Mouse (Mus musculus) midbrain, embryonic 16.5 days (tissue): Measurements from ENCODE around the gene Rab11fip3. TPM values are rescaled to one million over a fixed set of nuclear protein-coding genes. Genes with fewer than 3 reads are reported as not detected.
"Not testable (repeated sequence)": the region's sequence is repeated elsewhere in the genome, so short reads cannot be mapped to it uniquely, and the experiment has no call there.

ENCODE experiments used
- ATAC-seq: fragments of 200-750 bp; cut with Nextera tagmentation; 2 replicates; pipeline ENCODE4 v1.8.0; 2017; ENCODE audit warnings: moderate TSS enrichment
- H3K27ac ChIP-seq: fragments of 300-500 bp; sonication (generic); 2 replicates; pipeline ENCODE4 v1.5.1; 2014; ENCODE audit warnings: mild to moderate bottlenecking, low read length, mixed read lengths
- H3K27me3 ChIP-seq: fragments of 300-500 bp; sonication (generic); 2 replicates; pipeline ENCODE4 v1.6.1; 2014; ENCODE audit warnings: low read depth, low read length, mixed read lengths; ENCODE audit not compliant: control insufficient read depth, insufficient read depth
- H3K36me3 ChIP-seq: fragments of 300-500 bp; sonication (generic); 2 replicates; pipeline ENCODE4 v1.6.1; 2014; ENCODE audit warnings: mild to moderate bottlenecking, low read length, moderate library complexity, mixed read lengths; ENCODE audit not compliant: control insufficient read depth, insufficient read depth
- H3K4me1 ChIP-seq: fragments of 300-500 bp; sonication (generic); 2 replicates; pipeline ENCODE4 v1.6.1; 2014; ENCODE audit warnings: mild to moderate bottlenecking, low read length, mixed read lengths; ENCODE audit not compliant: control insufficient read depth, insufficient read depth
- H3K4me2 ChIP-seq: fragments of 300-500 bp; sonication (generic); 2 replicates; pipeline ENCODE4 v1.6.1; 2014; ENCODE audit warnings: mild to moderate bottlenecking, low read length, mixed read lengths
- H3K4me3 ChIP-seq: fragments of 300-500 bp; sonication (generic); 2 replicates; pipeline ENCODE4 v1.5.1; 2014; ENCODE audit warnings: low read depth, mild to moderate bottlenecking, low read length, moderate library complexity, mixed read lengths
- H3K9ac ChIP-seq: fragments of 300-500 bp; sonication (generic); 2 replicates; pipeline ENCODE4 v1.6.1; 2014; ENCODE audit warnings: low read depth, low read length, mixed read lengths
- H3K9me3 ChIP-seq: fragments of 300-500 bp; sonication (generic); replicated peaks from 2 replicates; pipeline ENCODE4 v1.6.1; 2014; ENCODE audit warnings: mild to moderate bottlenecking, low read length, mixed read lengths; ENCODE audit not compliant: control insufficient read depth, poor library complexity, severe bottlenecking
- WGBS: fragments of 180-500 bp; shearing (Covaris S2); extraction: QIAGEN DNeasy Blood & Tissue Kit; methylation state at CpG from one replicate; pipeline ENCODE4 v1.1.7; 2014; 5-methylcytosine and 5-hydroxymethylcytosine counted together
- polyA plus RNA-seq: library from polyadenylated mRNA; unstranded; fragments of >200 nt; fragmentation: Nextera tagmentation; extraction: Ambion mirVana; gene quantifications from 2 replicates; pipeline ENCODE4 v1.2.1, GENCODE M21; 2015

The Rab11fip3 gene
- polyA plus RNA-seq, 1 experiment from 2014 or later = 25.8 TPM

GRCm38 (mm10) chr17:26046253-26046997 lies 22.9 kb downstream of the Rab11fip3 start:
- Histone ChIP-seq H3K27ac (no peak overlapping the region), H3K9ac (no peak overlapping the region), H3K4me2 (no peak overlapping the region), H3K4me3 (no peak overlapping the region), H3K27me3 (no peaks in the 10 kb centered on the region), H3K36me3 (no peaks in the 10 kb centered on the region), H3K4me1 (peaks cover 29% of the 10 kb centered on the region), H3K9me3 (no peaks in the 10 kb centered on the region)
- WGBS = 59% methylated on average over 10 of the region's 10 CpGs
- no peak for ATAC-seq

GRCm38 (mm10) chr17:26045285-26045684 lies 24.1 kb downstream of the Rab11fip3 start:
- peak overlapping the region; percentile 30; the same call in 1 of the 2 replicates for H3K27ac ChIP-seq
- no peak for ATAC-seq
- H3K9ac ChIP-seq = no peak overlapping the region
- H3K4me2 ChIP-seq = no peak overlapping the region
- no peak overlapping the region for H3K4me3 ChIP-seq
- no peaks in the 10 kb centered on the region for H3K9me3 ChIP-seq
- WGBS = 35% methylated on average over 4 of the region's 4 CpGs
- no peaks in the 10 kb centered on the region for H3K36me3 ChIP-seq
- peaks cover 31% of the 10 kb centered on the region for H3K4me1 ChIP-seq
- no peaks in the 10 kb centered on the region for H3K27me3 ChIP-seq

DNA sequence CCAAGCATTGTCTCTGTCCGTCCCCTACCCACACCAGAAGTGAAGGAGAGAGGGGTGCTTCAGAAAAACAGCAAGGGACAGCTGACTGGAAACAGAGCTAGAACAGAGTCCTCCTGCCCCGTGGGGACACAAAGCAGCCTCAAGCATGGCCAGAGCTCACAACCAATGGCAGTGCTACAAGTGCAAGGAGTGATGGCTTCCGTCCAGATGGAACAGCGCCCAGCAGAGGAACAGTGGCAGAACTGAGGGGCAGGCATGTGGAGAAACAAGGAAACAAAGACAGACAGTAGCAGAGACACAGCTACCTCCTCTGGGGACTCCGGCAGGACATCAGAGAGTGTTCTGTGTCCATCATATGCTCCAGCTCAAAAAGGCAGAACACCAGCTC lies 26.1 kb downstream of the Rab11fip3 start:
- peaks cover 31% of the 10 kb centered on the region for H3K4me1 ChIP-seq
- 52% methylated on average over 5 of the region's 5 CpGs for WGBS
- H3K27ac ChIP-seq = peak overlapping the region; percentile 71
- ATAC-seq = peak; percentile 77
- no peaks in the 10 kb centered on the region for H3K9me3 ChIP-seq
- no peak overlapping the region; the same call in 1 of the 2 replicates for H3K4me2 ChIP-seq
- H3K27me3 ChIP-seq = no peaks in the 10 kb centered on the region
- no peaks in the 10 kb centered on the region for H3K36me3 ChIP-seq
- no peak overlapping the region for H3K4me3 ChIP-seq
- no peak overlapping the region for H3K9ac ChIP-seq

DNA sequence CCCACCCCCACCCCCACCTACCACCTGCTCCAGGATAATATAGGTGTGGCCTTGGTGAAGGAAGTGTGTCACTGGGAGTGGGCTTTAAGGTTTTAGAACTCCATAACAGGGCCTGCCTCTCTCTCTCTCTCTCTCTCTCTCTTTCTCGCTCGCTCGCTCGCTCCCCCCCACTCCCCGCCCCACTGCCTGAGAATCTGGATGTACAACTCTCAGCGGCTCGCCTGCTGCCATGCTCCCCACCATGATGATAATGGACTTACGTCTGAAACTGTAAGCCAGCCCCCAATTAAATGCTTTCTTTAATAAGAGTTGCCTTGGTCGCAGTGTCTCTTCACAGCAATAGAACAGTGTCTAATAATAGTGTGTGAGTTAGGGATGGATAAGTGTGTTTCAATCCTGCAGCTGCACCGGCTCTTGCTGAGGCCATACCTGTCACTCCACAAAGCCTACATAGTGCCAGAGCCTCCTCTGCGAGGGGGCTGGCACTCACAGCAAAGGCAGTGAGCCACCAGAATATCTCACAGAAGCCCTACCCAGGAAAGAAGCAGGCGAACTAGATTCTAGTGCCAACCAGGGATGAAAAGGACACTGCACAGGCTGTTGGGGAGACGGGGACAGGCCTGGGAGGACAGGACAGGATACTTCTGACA lies 26.6 kb downstream of the Rab11fip3 start:
- Histone ChIP-seq H3K27ac (peak overlapping the region; percentile 71), H3K36me3 (no peaks in the 10 kb centered on the region), H3K4me3 (no peak overlapping the region), H3K27me3 (no peaks in the 10 kb centered on the region), H3K4me2 (peak overlapping the region; percentile 10; the same call in 1 of the 2 replicates), H3K9me3 (no peaks in the 10 kb centered on the region), H3K4me1 (peaks cover 31% of the 10 kb centered on the region), H3K9ac (no peak overlapping the region)
- WGBS = 61% methylated on average over 13 of the region's 13 CpGs
- peak; percentile 19 for ATAC-seq

GRCm38 (mm10) chr17:26041111-26041802 lies 28.1 kb downstream of the Rab11fip3 start:
- Histone ChIP-seq H3K4me3 (no peak overlapping the region), H3K27ac (no peak overlapping the region), H3K9me3 (no peaks in the 10 kb centered on the region), H3K9ac (no peak overlapping the region), H3K4me2 (no peak overlapping the region), H3K36me3 (peaks cover 1% of the 10 kb centered on the region; the same call in 1 of the 2 replicates), H3K4me1 (peaks cover 24% of the 10 kb centered on the region), H3K27me3 (no peaks in the 10 kb centered on the region)
- ATAC-seq = no peak
- WGBS = 53% methylated on average over 9 of the region's 9 CpGs

DNA sequence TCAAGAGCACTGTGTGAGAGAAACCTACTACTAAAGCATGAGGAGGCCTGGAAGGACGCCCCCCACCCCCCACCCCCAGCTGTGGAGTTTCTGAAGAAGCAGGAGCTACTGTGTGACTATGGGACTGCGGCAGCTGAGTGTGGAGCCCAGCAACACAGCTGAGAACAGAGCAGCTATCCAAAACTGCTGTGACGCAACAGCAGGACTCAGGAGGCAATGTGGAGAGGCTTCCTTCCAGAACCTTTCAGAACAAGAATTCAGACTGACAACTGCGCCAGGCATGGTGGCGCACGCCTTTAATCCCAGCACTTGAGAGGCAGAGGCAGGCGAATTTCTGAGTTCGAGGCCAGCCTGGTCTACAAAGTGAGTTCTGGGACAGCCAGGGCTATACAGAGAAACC lies 28.6 kb downstream of the Rab11fip3 start:
- H3K9me3 ChIP-seq, ATAC-seq, H3K9ac ChIP-seq, H3K36me3 ChIP-seq, H3K27me3 ChIP-seq, H3K4me3 ChIP-seq, H3K27ac ChIP-seq, H3K4me2 ChIP-seq: not testable (repeated sequence)
- WGBS = 89% methylated on average over 8 of the region's 8 CpGs
- H3K4me1 ChIP-seq = peaks cover 21% of the 10 kb centered on the region

DNA sequence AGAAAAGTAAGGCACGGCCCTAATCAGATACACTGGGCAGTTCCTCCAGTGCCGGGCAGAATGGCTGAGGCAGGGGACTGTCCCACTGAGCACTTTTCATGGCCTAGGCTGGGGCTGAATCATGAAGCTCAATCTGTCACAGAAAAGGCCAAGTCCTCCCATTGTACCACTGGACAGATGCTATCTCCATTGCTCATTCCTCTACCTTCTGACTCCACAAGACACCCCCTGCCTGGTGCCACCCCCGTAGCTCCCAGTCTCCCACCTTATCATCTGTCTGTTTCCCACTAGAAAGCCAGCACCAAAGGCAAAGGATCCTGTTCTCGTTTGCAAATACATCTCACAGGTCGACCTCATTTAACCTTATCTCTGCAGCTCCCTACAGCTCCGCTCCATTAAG lies 37.3 kb downstream of the Rab11fip3 start:
- Histone ChIP-seq H3K27me3 (no peaks in the 10 kb centered on the region), H3K27ac (no peak overlapping the region)
- WGBS = 80% methylated on average over 6 of the region's 6 CpGs

DNA sequence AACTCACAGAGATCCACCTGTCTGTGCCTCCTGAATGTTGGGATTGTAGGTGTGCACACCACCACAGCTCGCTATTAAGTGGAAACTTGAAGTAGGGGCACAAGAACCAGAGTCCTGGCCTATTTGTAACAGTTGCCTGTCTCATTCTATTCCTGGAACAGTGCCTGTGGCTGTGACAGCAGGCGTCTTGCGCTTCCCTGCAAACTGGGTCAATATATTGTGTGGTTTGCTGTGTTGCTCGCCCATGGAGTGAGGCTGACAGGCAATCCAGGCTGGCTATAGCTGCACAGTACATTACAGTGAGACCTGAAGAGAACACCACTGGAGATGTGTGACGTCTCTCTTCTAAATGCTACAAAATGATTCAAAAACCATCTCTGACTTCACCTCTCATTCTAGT lies 37.8 kb downstream of the Rab11fip3 start:
- H3K27me3 ChIP-seq = no peaks in the 10 kb centered on the region
- H3K4me2 ChIP-seq = no peak overlapping the region
- ATAC-seq = no peak
- H3K4me3 ChIP-seq = no peak overlapping the region
- H3K36me3 ChIP-seq = peaks cover 8% of the 10 kb centered on the region; the same call in 1 of the 2 replicates
- H3K9me3 ChIP-seq = no peaks in the 10 kb centered on the region
- no peak overlapping the region for H3K9ac ChIP-seq
- 87% methylated on average over 5 of the region's 5 CpGs for WGBS
- no peak overlapping the region for H3K27ac ChIP-seq
- no peaks in the 10 kb centered on the region for H3K4me1 ChIP-seq

More for the DNA sequence above, 37.3 kb downstream of the Rab11fip3 start:
- Histone ChIP-seq H3K4me1 (no peaks in the 10 kb centered on the region), H3K4me2 (no peak overlapping the region), H3K4me3 (no peak overlapping the region), H3K9me3 (no peaks in the 10 kb centered on the region), H3K36me3 (peaks cover 8% of the 10 kb centered on the region; the same call in 1 of the 2 replicates), H3K9ac (no peak overlapping the region)
- ATAC-seq = no peak

GRCm38 (mm10) chr17:26028261-26028660 lies 41.1 kb downstream of the Rab11fip3 start:
- Histone ChIP-seq H3K27me3 (no peaks in the 10 kb centered on the region), H3K4me3 (no peak overlapping the region), H3K4me2 (no peak overlapping the region), H3K9me3 (no peaks in the 10 kb centered on the region), H3K36me3 (no peaks in the 10 kb centered on the region), H3K4me1 (no peaks in the 10 kb centered on the region), H3K27ac (no peak overlapping the region), H3K9ac (no peak overlapping the region)
- ATAC-seq = no peak
- 85% methylated on average over 4 of the region's 4 CpGs for WGBS
